Mouse (Mus musculus) forebrain, postnatal 0 days (tissue): ENCODE measurements around the gene Mreg. TPM values are rescaled to one million over a fixed set of nuclear protein-coding genes. Genes with fewer than 3 reads are reported as not detected.
"Not testable (repeated sequence)": the region's sequence is repeated elsewhere in the genome, so short reads cannot be mapped to it uniquely, and the experiment has no call there.

Source experiments
- ATAC-seq: fragments of 200-750 bp; cut with Nextera tagmentation; 2 replicates; pipeline ENCODE4 v1.8.0; 2017; ENCODE audit warnings: mild to moderate bottlenecking, moderate library complexity
- DNase-seq: peaks from one replicate; pipeline ENCODE4 v3.0.0-alpha.2; 2015
- H3K27ac ChIP-seq: fragments of 300-500 bp; sonication (generic); 2 replicates; pipeline ENCODE4 v1.5.1; 2014; ENCODE audit warnings: low read depth, mild to moderate bottlenecking, antibody characterized with exemption, low read length, moderate library complexity, mixed read lengths
- H3K27me3 ChIP-seq: fragments of 300-500 bp; sonication (generic); 2 replicates; pipeline ENCODE4 v1.6.1; 2014; ENCODE audit warnings: mild to moderate bottlenecking, low read length, mixed read lengths; ENCODE audit not compliant: insufficient read depth
- H3K36me3 ChIP-seq: fragments of 300-500 bp; sonication (generic); 2 replicates; pipeline ENCODE4 v1.6.1; 2014; ENCODE audit warnings: mild to moderate bottlenecking, moderate library complexity; ENCODE audit not compliant: insufficient read depth
- H3K4me1 ChIP-seq: fragments of 300-500 bp; sonication (generic); 2 replicates; pipeline ENCODE4 v1.6.1; 2014; ENCODE audit warnings: antibody characterized with exemption; ENCODE audit not compliant: insufficient read depth
- H3K4me2 ChIP-seq: fragments of 300-500 bp; sonication (generic); 2 replicates; pipeline ENCODE4 v1.6.1; 2014; ENCODE audit warnings: low read depth, mild to moderate bottlenecking, moderate library complexity
- H3K4me3 ChIP-seq: fragments of 300-500 bp; sonication (generic); 2 replicates; pipeline ENCODE4 v1.5.1; 2014; ENCODE audit warnings: low read depth, low read length, mixed read lengths
- H3K9ac ChIP-seq: fragments of 300-500 bp; sonication (generic); 2 replicates; pipeline ENCODE4 v1.6.1; 2014; ENCODE audit warnings: mild to moderate bottlenecking
- H3K9me3 ChIP-seq: fragments of 300-500 bp; sonication (generic); 2 replicates; pipeline ENCODE4 v1.6.1; 2016; ENCODE audit warnings: low read length
- CTCF ChIP-seq: sonication (generic); IDR thresholded peaks from 2 replicates; pipeline ENCODE4 v1.5.1; 2016; ENCODE audit warnings: antibody characterized with exemption, control low read depth, low read depth
- WGBS: fragments of 180-500 bp; shearing (Covaris S2); extraction: QIAGEN DNeasy Blood & Tissue Kit; methylation state at CpG from one replicate; pipeline ENCODE4 v1.1.7; 2014; 5-methylcytosine and 5-hydroxymethylcytosine counted together
- polyA plus RNA-seq: library from polyadenylated mRNA; unstranded; fragments of >200 nt; fragmentation: Nextera tagmentation; extraction: Ambion mirVana; gene quantifications from 2 replicates; pipeline ENCODE4 v1.2.1, GENCODE M21; 2015
- total RNA-seq: library from RNA; depleted of rRNA; stranded (reverse); fragments of >200 nt; gene quantifications from 2 replicates; pipeline ENCODE4 v1.2.3, GENCODE M21; 2014

The Mreg gene
- total and polyA plus RNA-seq, 2 experiments from 2014 or later: 1.7 to 1.9 TPM

DNA sequence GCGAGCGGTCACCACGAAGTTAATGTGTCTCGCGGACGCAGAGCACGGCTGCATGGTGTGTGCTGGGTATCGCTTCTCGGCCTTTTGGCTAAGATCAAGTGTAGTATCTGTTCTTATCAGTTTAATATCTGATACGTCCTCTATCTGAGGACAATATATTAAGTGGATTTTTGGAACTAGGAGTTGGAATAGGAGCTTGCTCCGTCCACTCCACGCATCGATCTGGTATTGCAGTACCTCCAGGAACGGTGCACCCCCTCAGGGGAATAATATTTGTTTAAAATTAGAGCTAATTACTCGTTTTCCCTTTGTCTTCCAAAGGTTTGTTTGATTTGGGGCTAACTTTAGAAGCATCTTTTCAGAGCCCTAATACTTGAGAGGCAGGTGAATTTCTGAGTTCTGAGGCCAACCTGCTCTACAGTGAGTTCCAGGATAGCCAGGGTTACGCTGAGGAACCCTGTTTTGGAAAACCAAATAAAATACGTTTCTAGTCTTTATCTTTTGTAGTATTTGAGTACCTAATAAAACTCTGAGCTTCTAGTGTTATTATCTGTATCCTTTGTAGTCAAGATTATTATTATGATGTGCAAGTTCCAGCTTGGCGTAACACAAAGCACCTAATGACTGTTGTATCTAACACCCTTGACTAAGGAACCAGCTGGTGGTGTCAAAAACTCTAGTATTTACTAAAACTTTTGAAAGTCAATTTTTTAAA is 14.2 kb upstream of the Mreg start:
- H3K4me2 ChIP-seq: peak overlapping the region; percentile 60
- 2% methylated on average over 9 of the region's 18 CpGs for WGBS
- ATAC-seq: peak; percentile 90
- H3K4me3 ChIP-seq: peak overlapping the region; percentile 45
- H3K27ac ChIP-seq: no peak overlapping the region
- DNase-seq: peak; percentile 70
- no peak for TF ChIP-seq CTCF
- H3K9me3 ChIP-seq: no peaks in the 10 kb centered on the region
- peak overlapping the region; percentile 60 for H3K9ac ChIP-seq
- H3K4me1 ChIP-seq: no peaks in the 10 kb centered on the region
- no peaks in the 10 kb centered on the region for H3K36me3 ChIP-seq
- H3K27me3 ChIP-seq: no peaks in the 10 kb centered on the region

DNA sequence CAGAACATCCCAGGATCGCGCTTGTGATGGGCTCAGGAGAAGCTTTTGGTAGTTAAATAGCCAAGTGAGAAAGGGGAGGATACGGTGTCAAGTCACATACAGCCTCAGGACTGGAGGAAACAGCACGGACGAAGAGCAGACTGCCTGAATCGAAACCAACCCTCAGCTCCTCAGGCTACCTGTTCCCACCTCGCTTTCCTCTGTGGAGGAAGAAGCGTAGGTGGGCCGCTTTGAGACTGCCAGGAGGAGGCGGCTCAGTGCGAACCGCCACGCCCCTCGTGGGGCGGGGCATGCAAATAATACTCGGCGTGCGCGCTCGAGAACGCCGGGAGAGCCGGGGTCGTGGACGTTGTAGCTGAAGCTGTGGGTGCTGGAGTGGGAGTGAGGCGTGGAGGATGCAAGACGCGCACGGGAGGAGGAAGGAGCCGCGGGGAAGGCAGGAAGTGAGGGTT is 13.6 kb upstream of the Mreg start:
- Histone ChIP-seq H3K9ac (peak overlapping the region; percentile 60), H3K4me3 (peak overlapping the region; percentile 45), H3K27ac (0 out of 2 replicates have a peak overlapping the region, but pooled peaks have one; percentile 47), H3K4me2 (peak overlapping the region; percentile 60)
- H3K27me3 ChIP-seq, H3K4me1 ChIP-seq, H3K36me3 ChIP-seq, H3K9me3 ChIP-seq: not testable (repeated sequence)
- peak; percentile 89 for ATAC-seq
- DNase-seq: peak; percentile 87
- under 1% methylated on average over 25 of the region's 31 CpGs for WGBS

DNA sequence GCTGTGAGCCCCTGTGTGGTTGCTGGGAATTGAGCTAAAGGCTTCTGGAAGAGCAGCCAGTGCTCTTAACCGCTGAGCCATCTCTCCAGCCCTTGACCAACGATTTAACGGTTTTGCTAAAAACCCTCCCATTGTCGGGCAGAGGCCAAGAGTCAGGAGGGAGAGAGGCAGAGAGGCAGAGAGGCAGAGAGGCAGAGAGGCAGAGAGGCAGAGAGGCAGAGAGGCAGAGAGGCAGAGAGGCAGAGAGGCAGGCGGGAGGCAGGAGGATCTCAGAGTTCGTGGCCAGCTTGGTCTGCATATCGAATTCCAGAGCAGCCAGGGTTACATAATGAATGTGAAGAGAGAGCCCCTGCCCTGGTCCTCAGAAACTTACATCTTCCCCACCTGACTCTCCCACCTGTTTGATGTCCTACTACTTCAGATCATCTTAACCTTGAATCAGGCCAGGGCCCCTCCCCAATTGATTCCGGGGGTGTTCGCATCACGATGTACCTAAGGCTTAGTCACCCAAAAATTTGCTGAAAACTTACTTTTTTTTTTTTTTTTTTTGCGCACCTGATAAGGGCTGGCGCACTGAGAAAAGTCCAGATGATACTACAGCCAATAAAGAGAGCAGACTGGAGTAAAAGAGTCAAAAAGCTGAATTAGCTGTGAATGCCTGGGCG is 13.1 kb upstream of the Mreg start:
- no peaks in the 10 kb centered on the region for H3K4me1 ChIP-seq
- H3K4me3 ChIP-seq: peak overlapping the region; percentile 45
- H3K27me3 ChIP-seq: no peaks in the 10 kb centered on the region
- no peaks in the 10 kb centered on the region for H3K36me3 ChIP-seq
- no peak for TF ChIP-seq CTCF
- WGBS: 10% methylated on average over 13 of the region's 13 CpGs
- no peaks in the 10 kb centered on the region for H3K9me3 ChIP-seq
- no peak for ATAC-seq
- H3K9ac ChIP-seq: peak overlapping the region; percentile 60
- H3K27ac ChIP-seq: no peak overlapping the region
- DNase-seq: no peak
- peak overlapping the region; percentile 60 for H3K4me2 ChIP-seq

DNA sequence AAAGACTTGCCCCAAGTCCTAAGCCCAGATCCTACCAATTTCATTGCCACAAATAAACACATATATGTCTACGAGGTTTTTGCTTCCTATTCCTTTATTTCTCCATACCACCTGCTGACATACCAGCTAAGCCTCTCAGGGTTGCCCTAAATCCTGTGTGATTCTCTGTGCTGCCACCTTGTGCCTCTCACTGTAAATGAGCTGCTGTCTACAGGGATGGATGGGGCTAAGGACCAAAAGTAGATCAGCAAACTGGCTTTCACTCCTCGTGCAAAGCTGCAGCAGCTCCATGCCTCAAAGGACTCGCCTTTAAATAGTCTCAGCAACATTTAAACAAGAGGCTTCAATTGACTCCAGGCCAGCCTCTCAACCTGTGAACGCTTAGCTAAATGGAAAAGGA is 7.9 kb upstream of the Mreg start:
- no peaks in the 10 kb centered on the region for H3K4me1 ChIP-seq
- H3K9me3 ChIP-seq: no peaks in the 10 kb centered on the region
- no peak overlapping the region for H3K4me2 ChIP-seq
- no peaks in the 10 kb centered on the region for H3K36me3 ChIP-seq
- H3K4me3 ChIP-seq: no peak overlapping the region
- H3K9ac ChIP-seq: no peak overlapping the region
- peak; percentile 74 for TF ChIP-seq CTCF
- H3K27ac ChIP-seq: no peak overlapping the region
- ATAC-seq (peak; percentile 92), DNase-seq (peak; percentile 66)
- no peaks in the 10 kb centered on the region for H3K27me3 ChIP-seq
- WGBS: 11% methylated on average over 4 of the region's 4 CpGs

DNA sequence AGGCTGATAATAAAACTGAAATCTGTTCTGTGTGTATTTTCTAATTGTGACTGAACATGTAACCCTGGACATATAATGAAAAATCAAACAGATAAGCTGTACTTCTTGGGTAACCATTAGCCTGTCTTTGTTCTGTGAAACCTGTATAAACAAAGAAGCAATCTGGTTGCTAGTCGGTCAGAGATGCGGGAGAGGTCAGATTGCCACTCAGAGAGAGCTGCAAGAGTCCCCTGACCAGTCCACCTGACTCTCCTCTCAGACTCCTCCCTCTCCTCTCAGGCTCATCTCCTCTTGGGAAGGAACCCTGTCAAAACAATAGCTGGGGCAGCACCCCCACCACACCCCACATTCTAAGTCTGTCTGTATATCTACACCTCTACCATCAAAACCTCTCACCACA is 7.0 kb upstream of the Mreg start:
- Histone ChIP-seq H3K27ac (no peak overlapping the region), H3K4me1 (no peaks in the 10 kb centered on the region), H3K4me3 (no peak overlapping the region), H3K36me3 (no peaks in the 10 kb centered on the region), H3K9me3 (no peaks in the 10 kb centered on the region), H3K27me3 (no peaks in the 10 kb centered on the region), H3K4me2 (no peak overlapping the region), H3K9ac (no peak overlapping the region)
- no peak for ATAC-seq
- TF ChIP-seq CTCF: no peak
- WGBS: 32% methylated on average over 2 of the region's 2 CpGs
- no peak for DNase-seq

DNA sequence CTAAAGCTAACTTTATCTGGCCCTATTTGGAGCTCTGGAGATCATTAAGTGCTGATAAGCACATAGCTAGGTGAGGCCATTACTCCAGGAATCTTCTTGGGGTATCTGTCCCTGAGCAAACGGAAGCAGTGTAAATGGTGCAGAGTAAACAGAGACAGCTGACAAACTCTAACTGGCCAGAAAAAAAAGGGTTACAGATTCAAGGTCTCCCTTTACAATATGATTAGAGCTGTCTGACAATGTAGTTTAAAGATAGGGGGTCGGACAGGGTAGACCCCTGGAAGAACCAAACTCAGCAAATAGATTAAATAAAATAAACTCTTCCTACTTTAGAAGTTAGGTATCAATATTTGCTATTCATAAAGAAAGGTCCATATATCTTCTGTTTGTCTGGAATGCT is 6.5 kb upstream of the Mreg start:
- DNase-seq (no peak), ATAC-seq (no peak)
- no peaks in the 10 kb centered on the region for H3K27me3 ChIP-seq
- TF ChIP-seq CTCF: no peak
- no peak overlapping the region for H3K4me3 ChIP-seq
- no peak overlapping the region for H3K27ac ChIP-seq
- no peaks in the 10 kb centered on the region for H3K36me3 ChIP-seq
- no peaks in the 10 kb centered on the region for H3K4me1 ChIP-seq
- 81% methylated on average over 2 of the region's 2 CpGs for WGBS
- no peak overlapping the region for H3K9ac ChIP-seq
- H3K9me3 ChIP-seq: no peaks in the 10 kb centered on the region
- H3K4me2 ChIP-seq: no peak overlapping the region

DNA sequence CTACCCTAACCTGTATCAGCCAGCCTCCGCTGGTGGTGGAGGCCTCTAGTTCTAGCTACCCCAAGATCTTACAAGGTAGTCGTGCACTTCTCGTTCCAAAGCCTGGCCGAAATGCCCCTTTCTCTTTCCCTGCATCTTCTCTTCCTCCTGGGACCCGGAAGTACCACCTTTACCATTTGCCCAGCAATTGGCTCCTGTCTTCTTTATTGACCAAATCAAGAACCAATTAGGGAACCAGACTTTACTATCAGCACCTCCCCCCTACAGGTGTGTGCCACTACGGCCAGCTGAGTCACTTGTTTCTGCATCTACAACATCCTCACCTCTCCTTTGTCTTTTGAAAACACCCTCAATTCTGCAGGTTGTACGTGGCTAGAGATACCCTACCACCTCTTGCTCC is 4.7 kb upstream of the Mreg start:
- H3K27ac ChIP-seq: no peak overlapping the region
- DNase-seq (no peak), ATAC-seq (no peak)
- no peak overlapping the region for H3K4me3 ChIP-seq
- TF ChIP-seq CTCF: no peak
- no peaks in the 10 kb centered on the region for H3K9me3 ChIP-seq
- no peaks in the 10 kb centered on the region for H3K27me3 ChIP-seq
- H3K4me2 ChIP-seq: no peak overlapping the region
- WGBS: 91% methylated on average over 7 of the region's 7 CpGs
- H3K4me1 ChIP-seq: no peaks in the 10 kb centered on the region
- no peak overlapping the region for H3K9ac ChIP-seq
- H3K36me3 ChIP-seq: no peaks in the 10 kb centered on the region
